Comparison of ENCODE assay signal across 8 mouse cellular contexts in the genomic region with DNA sequence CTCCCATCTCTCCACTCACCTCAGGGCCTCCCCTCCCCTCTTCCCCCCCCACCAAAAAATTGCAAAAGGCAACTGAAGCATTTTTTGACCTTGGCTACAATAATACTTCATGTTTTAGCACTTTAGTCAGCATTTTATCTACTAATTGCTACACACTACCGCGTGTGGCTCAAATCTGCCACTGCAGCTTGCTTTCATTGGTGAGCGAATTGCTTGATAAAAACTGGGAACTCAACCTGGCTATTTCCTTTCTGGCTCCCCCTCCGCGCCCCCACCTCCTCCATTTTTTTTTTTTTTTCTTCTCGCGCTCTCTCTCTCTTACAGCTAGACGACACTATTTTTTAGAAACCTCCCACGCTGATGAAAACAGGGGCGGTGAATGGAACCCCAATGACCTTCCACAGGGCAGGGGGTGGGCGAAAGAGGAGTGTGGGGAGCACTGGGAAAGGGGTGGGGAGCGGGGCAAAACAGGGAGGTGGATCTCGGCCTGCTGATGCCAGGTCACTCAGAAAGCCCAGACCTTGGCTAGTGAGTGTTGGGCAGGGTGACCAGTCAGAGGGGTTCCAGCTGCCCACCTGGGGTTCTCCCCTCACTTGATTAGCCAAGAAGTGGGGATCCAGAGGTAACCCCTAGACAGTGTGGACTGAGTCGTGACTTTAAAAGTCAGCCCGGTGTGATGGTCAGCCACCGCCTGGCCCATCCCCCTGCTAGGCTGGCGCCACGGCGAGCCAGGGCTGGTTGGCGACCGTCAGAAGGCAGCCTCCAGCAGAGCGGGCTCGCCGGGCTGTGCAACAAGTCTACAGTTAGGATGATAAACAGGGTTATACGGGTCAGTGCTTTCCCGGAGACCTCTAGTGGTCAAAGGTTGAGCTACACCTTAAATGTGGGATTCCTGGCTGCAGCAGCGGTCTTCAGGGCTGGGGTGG. TPM values are rescaled to one million over a fixed set of nuclear protein-coding genes. Genes with fewer than 3 reads are reported as not detected.
DNase-seq lines count a peak whose midpoint lies in the region; ATAC-seq and TF ChIP-seq lines count a peak whose summit lies in the region.

No protein-coding gene starts in this region.

- peak overlapping the region; percentile 37 for H3K4me3 ChIP-seq in forebrain, embryonic 15.5 days
- peak overlapping the region; percentile 45 for H3K4me3 ChIP-seq in lung, embryonic 14.5 days (ENCODE audit: low read depth, low read length)
- H3K4me3 ChIP-seq in neural tube, embryonic 15.5 days (replicated peaks): peak overlapping the region; percentile 34
- H3K4me3 ChIP-seq in thymus, adult 2 months (ENCODE audit: control insufficient read depth, insufficient read depth, low read length): peak overlapping the region; percentile 52

- no peaks in the 10 kb centered on the region for H3K36me3 ChIP-seq in forebrain, embryonic 15.5 days
- no peaks in the 10 kb centered on the region for H3K36me3 ChIP-seq in lung, embryonic 14.5 days (ENCODE audit: insufficient read depth)
- no peaks in the 10 kb centered on the region for H3K36me3 ChIP-seq in neural tube, embryonic 15.5 days
- no peaks in the 10 kb centered on the region for H3K36me3 ChIP-seq in thymus, adult 2 months (ENCODE audit: control insufficient read depth, insufficient read depth, low read length)

- 0 out of 2 replicates have a peak overlapping the region, but pooled peaks have one; percentile 3 for H3K27ac ChIP-seq in forebrain, embryonic 15.5 days (replicated peaks)
- H3K27ac ChIP-seq in lung, embryonic 14.5 days (ENCODE audit: low read depth): peak overlapping the region; percentile 77
- H3K27ac ChIP-seq in neural tube, embryonic 15.5 days (replicated peaks): peak overlapping the region; percentile 56
- no peak overlapping the region for H3K27ac ChIP-seq in thymus, adult 2 months (ENCODE audit: control insufficient read depth, insufficient read depth, low read length)

- peak overlapping the region; percentile 75 for H3K4me2 ChIP-seq in forebrain, embryonic 15.5 days (replicated peaks)
- peak overlapping the region; percentile 98 for H3K4me2 ChIP-seq in lung, embryonic 14.5 days
- H3K4me2 ChIP-seq in neural tube, embryonic 15.5 days: peak overlapping the region; percentile 70

- no peak for TF ChIP-seq POLR2A in thymus, adult 2 months (IDR thresholded peaks at IDR 0.05; ENCODE audit: control insufficient read depth, extremely low read depth, insufficient read depth, low read length, poor library complexity)

- ATAC-seq in forebrain, embryonic 15.5 days (replicated peaks): peak; percentile 81
- ATAC-seq in lung, embryonic 14.5 days (ENCODE audit: insufficient read depth): peak; percentile 86
- ATAC-seq in neural tube, embryonic 15.5 days (ENCODE audit: low FRiP score): peak; percentile 46

- peaks cover 34% of the 10 kb centered on the region for H3K4me1 ChIP-seq in forebrain, embryonic 15.5 days
- 0 out of 2 replicates have a peak, but pooled peaks cover 4% of the 10 kb centered on the region for H3K4me1 ChIP-seq in lung, embryonic 14.5 days (ENCODE audit: insufficient read depth)
- peaks cover 30% of the 10 kb centered on the region for H3K4me1 ChIP-seq in neural tube, embryonic 15.5 days
- peaks cover 9% of the 10 kb centered on the region for H3K4me1 ChIP-seq in thymus, adult 2 months (replicated peaks; ENCODE audit: control insufficient read depth, insufficient read depth, low read length)

- intact Hi-C loops in heart, postnatal 25 days (cut with DNase I): loop anchor here (5.0 kb wide), 2 partner anchors 90 to 285 kb away; no protein-coding TSS in a partner anchor

- H3K9me3 ChIP-seq in forebrain, embryonic 15.5 days: no peaks in the 10 kb centered on the region
- no peaks in the 10 kb centered on the region for H3K9me3 ChIP-seq in lung, embryonic 14.5 days (ENCODE audit: low read depth, low read length)
- H3K9me3 ChIP-seq in neural tube, embryonic 15.5 days (replicated peaks): no peaks in the 10 kb centered on the region

- TF ChIP-seq CTCF in lung, embryonic 14.5 days (IDR thresholded peaks at IDR 0.05; ENCODE audit: low read depth): peak; percentile 89
- peak; percentile 72; the same call in 1 of the 2 replicates for TF ChIP-seq CTCF in thymus, adult 2 months (IDR thresholded peaks at IDR 0.05; ENCODE audit: borderline replicate concordance, control insufficient read depth, extremely low read depth, insufficient read depth, low read length, poor library complexity)

- H3K27me3 ChIP-seq in forebrain, embryonic 15.5 days: no peaks in the 10 kb centered on the region
- no peaks in the 10 kb centered on the region for H3K27me3 ChIP-seq in lung, embryonic 14.5 days (ENCODE audit: insufficient read depth, low read length)
- H3K27me3 ChIP-seq in neural tube, embryonic 15.5 days (replicated peaks): no peaks in the 10 kb centered on the region
- H3K27me3 ChIP-seq in thymus, adult 2 months (ENCODE audit: control insufficient read depth, insufficient read depth, low read length): no peaks in the 10 kb centered on the region

- H3K9ac ChIP-seq in forebrain, embryonic 15.5 days (replicated peaks): peak overlapping the region; percentile 32
- peak overlapping the region; percentile 60 for H3K9ac ChIP-seq in lung, embryonic 14.5 days
- peak overlapping the region; percentile 23 for H3K9ac ChIP-seq in neural tube, embryonic 15.5 days (replicated peaks)

- WGBS in forebrain, embryonic 15.5 days: under 1% methylated on average over 27 of the region's 27 CpGs
- under 1% methylated on average over 26 of the region's 27 CpGs for WGBS in large intestine, adult 2 months
- WGBS in lung, embryonic 14.5 days: 1% methylated on average over 27 of the region's 27 CpGs
- WGBS in neural tube, embryonic 15.5 days: 2% methylated on average over 27 of the region's 27 CpGs
- WGBS in thymus, adult 2 months: 1% methylated on average over 27 of the region's 27 CpGs

- peak; percentile 34 for DNase-seq in MEL-GATA-1-ER (ENCODE audit: extremely low read depth, low read depth)
- peak; percentile 86 to 87 for DNase-seq in cerebellum, adult 18-20 months
- peak; percentile 72 for DNase-seq in heart, postnatal 25 days (ENCODE audit: low spot score)
- peak; percentile 76 for DNase-seq in large intestine, adult 2 months (ENCODE audit: low read depth, low spot score)
- peak; percentile 93 for DNase-seq in lung, embryonic 14.5 days
- peak; percentile 83 for DNase-seq in thymus, adult 2 months

RNA-seq across cellular contexts. Expression of gene Arid5b, which starts 4.2 kb away (rescaled TPM):
- polyA plus RNA-seq in forebrain, embryonic 15.5 days (2015; fragmentation: Nextera tagmentation; extraction: Ambion mirVana): 14.4 and 15.1 TPM in 2 replicates
- total RNA-seq in heart, postnatal 25 days (2021): 10 to 100 TPM; 22.5 to 28.3 TPM
- 2.5 and 5.0 TPM in 2 replicates for polyA plus RNA-seq in large intestine, adult 2 months (2012; rRNA removed)
- 41.2 and 41.6 TPM in 2 replicates for polyA plus RNA-seq in lung, embryonic 14.5 days (2014; fragmentation: Nextera tagmentation; extraction: Ambion mirVana)
- 18.4 and 19.0 TPM in 2 replicates for polyA plus RNA-seq in neural tube, embryonic 15.5 days (2015; fragmentation: Nextera tagmentation; extraction: Ambion mirVana)
- polyA plus RNA-seq in thymus, adult 2 months (2012; rRNA removed): 4.0 and 4.6 TPM in 2 replicates

Comparison
In these comparisons a context has a peak if more than half of its experiments do, and no peak if none do; other contexts are left out.
1. DNase-seq: peak in every context shown above with its lines; median percentile 93 in lung, embryonic 14.5 days; 86 in cerebellum, adult 18-20 months; 83 in thymus, adult 2 months; 76 in large intestine, adult 2 months; 72 in heart, postnatal 25 days; 34 in MEL-GATA-1-ER.